Mouse (Mus musculus): ENCODE measurements around the gene Hcn3.

DNA sequence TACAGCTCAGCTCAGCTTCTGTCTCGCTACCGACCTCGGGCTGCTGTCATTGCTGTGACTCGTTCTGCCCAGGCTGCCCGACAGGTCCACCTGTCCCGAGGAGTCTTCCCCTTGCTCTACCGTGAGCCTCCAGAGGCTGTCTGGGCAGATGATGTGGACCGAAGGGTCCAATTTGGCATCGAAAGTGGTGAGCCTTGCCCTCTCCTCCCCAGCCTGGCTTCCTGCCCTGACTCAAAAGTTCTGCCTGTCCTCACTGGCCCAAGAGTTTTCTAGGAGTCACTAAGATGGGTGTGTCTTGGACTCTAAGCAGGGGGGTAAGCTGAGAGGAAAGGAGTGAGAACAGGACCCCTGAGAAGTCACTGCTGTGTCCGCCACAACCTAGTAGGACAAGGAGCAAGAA, 15.2 kb downstream of the Hcn3 start:
- no peak for TF ChIP-seq CTCF (IDR thresholded peaks at IDR 0.05; ENCODE audit: low read depth)
- no peak for TF ChIP-seq EP300 (optimal IDR thresholded peaks at IDR 0.05)
